Mouse (Mus musculus): ENCODE data around the gene Mmp9.

DNA sequence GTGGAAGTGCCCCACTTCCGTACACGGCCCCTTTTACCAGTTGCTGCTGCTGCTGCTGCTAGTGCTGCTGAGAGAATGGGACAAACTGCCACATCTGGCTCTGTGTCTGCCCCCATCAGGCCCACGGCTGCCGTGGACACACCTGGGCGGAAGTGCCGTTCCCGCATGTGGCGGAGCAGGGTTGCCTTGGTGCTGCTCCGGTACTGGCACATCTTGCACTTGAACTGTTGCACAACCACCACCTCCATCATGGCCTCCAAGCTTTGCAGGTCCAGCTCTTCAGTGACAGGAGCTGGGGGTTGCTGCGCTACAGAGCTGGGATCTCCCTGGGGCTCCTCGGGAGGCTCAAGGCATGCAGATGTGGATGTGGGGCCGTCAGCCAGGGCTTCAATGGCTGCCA, 33.1 kb upstream of the Mmp9 start:
- TF ChIP-seq CTCF (IDR thresholded peaks at IDR 0.05; ENCODE audit: low read depth, low read length) (no peak), POLR2A (IDR thresholded peaks at IDR 0.05; ENCODE audit: insufficient read depth, low read length) (no peak)

Measured in ES-Bruce4 (cell line).